Mouse (Mus musculus): ENCODE results near the gene Nkain2. TPM values are rescaled to one million over a fixed set of nuclear protein-coding genes. Genes with fewer than 3 reads are reported as not detected.
A peak's percentile ranks its signal among the peaks of the same experiment; 100 is the strongest.

Nkain2 gene
- total and polyA plus RNA-seq, 3 experiments = 0.16 TPM; not detected in 2

DNA sequence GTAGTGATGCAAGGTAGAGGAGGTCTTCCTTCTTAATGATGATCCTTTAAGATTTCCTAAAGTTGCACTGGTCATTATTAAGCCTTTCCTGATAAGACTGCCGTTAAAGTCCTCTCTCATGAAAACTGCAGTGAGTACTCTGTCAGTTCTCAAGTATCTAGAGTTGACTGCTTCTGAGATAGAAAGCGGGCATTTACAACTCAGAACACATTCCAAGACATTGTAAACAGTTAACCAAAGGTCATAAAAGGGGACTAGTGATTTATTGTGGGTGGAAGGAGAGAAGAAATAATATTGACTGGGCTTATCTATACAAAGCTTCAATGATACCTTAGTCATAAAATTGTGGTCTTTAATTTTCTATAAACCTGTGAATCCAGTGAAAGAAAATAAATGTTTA, 990.8 kb downstream of the Nkain2 start:
- TF ChIP-seq GATA1 (IDR thresholded peaks at IDR 0.05; ENCODE audit: borderline replicate concordance, low read length) (no peak), POLR2AphosphoS5 (IDR thresholded peaks at IDR 0.05; ENCODE audit: insufficient replicate concordance, low read depth, low read length) (no peak), TAL1 (conservative IDR thresholded peaks at IDR 0.05; ENCODE audit: low read depth, low read length) (no peak), GATA2 (IDR thresholded peaks at IDR 0.05; ENCODE audit: borderline replicate concordance, low read depth, low read length) (no peak), CTCF (IDR thresholded peaks at IDR 0.05; ENCODE audit: low read depth, low read length) (no peak)
- DNase-seq (ENCODE audit: low spot score) (no peak), ATAC-seq (ENCODE audit: extremely low read depth, insufficient number of reproducible peaks, low FRiP score, poor library complexity, severe bottlenecking) (no peak)
- Histone ChIP-seq H3K4me1 (ENCODE audit: insufficient read depth, low read depth, low read length) (no peaks in the 10 kb centered on the region), H3K9me3 (replicated peaks) (no peaks in the 10 kb centered on the region), H3K27me3 (ENCODE audit: insufficient read depth, low read length) (no peaks in the 10 kb centered on the region), H3K36me3 (replicated peaks) (no peaks in the 10 kb centered on the region), H3K4me3 (ENCODE audit: low read depth, low read length) (no peak overlapping the region)

DNA sequence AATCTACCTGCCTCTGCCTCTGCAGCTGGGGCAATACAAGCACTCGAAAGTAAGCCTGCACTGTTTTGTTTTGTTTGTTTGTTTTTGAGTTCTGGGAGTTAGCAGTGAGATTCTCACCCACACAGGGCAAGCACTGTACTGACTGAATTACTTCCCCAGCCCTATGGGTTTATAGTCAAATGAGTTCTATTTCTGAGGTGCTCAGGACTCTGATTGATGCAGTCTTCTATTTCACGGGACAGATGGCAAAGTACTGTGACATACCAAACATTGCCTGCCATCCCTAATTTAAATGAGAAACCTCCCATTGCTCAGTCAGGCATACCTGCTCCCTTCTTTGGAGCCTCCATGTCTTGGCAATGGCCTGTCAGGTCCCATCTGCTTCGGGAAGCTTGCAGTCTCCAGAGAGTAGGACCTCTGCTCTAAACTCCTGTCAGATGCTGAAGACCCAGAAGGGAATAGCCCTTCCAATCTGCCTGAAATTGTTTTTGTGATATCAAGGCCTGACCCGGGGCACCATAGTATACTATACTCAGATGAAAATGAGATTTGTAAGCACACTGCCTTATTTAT, 1016.9 kb downstream of the Nkain2 start:
- Histone ChIP-seq H3K36me3 (replicated peaks) (no peaks in the 10 kb centered on the region), H3K9me3 (replicated peaks) (no peaks in the 10 kb centered on the region), H3K27me3 (ENCODE audit: insufficient read depth, low read length) (no peaks in the 10 kb centered on the region), H3K4me1 (ENCODE audit: insufficient read depth, low read depth, low read length) (no peaks in the 10 kb centered on the region), H3K4me3 (ENCODE audit: low read depth, low read length) (no peak overlapping the region)
- DNase-seq (ENCODE audit: low spot score) = no peak
- ATAC-seq (ENCODE audit: extremely low read depth, insufficient number of reproducible peaks, low FRiP score, poor library complexity, severe bottlenecking) = no peak
- TF ChIP-seq TAL1 (conservative IDR thresholded peaks at IDR 0.05; ENCODE audit: low read depth, low read length) = no peak
- no peak for TF ChIP-seq GATA1 (IDR thresholded peaks at IDR 0.05; ENCODE audit: borderline replicate concordance, low read length)
- TF ChIP-seq POLR2AphosphoS5 (IDR thresholded peaks at IDR 0.05; ENCODE audit: insufficient replicate concordance, low read depth, low read length) = no peak
- no peak for TF ChIP-seq GATA2 (IDR thresholded peaks at IDR 0.05; ENCODE audit: borderline replicate concordance, low read depth, low read length)
- no peak for TF ChIP-seq CTCF (IDR thresholded peaks at IDR 0.05; ENCODE audit: low read depth, low read length)

GRCm38 (mm10) chr10:31868275-31868674, 1022.0 kb downstream of the Nkain2 start:
- no peak for TF ChIP-seq GATA1 (IDR thresholded peaks at IDR 0.05; ENCODE audit: borderline replicate concordance, low read length)
- TF ChIP-seq POLR2AphosphoS5 (IDR thresholded peaks at IDR 0.05; ENCODE audit: insufficient replicate concordance, low read depth, low read length) = no peak
- TF ChIP-seq GATA2 (IDR thresholded peaks at IDR 0.05; ENCODE audit: borderline replicate concordance, low read depth, low read length) = no peak
- no peak for TF ChIP-seq TAL1 (conservative IDR thresholded peaks at IDR 0.05; ENCODE audit: low read depth, low read length)
- TF ChIP-seq CTCF (IDR thresholded peaks at IDR 0.05; ENCODE audit: low read depth, low read length) = no peak
- Histone ChIP-seq H3K9me3 (replicated peaks) (no peaks in the 10 kb centered on the region), H3K27me3 (ENCODE audit: insufficient read depth, low read length) (no peaks in the 10 kb centered on the region), H3K36me3 (replicated peaks) (no peaks in the 10 kb centered on the region), H3K4me1 (ENCODE audit: insufficient read depth, low read depth, low read length) (no peaks in the 10 kb centered on the region), H3K4me3 (ENCODE audit: low read depth, low read length) (no peak overlapping the region)
- no peak for DNase-seq (ENCODE audit: low spot score)
- ATAC-seq (ENCODE audit: extremely low read depth, insufficient number of reproducible peaks, low FRiP score, poor library complexity, severe bottlenecking) = no peak

- H3K27me3 ChIP-seq (ENCODE audit: insufficient read depth, low read length) = 0 out of 2 replicates have a peak, but pooled peaks cover 3% of the 10 kb centered on the region
- H3K4me1 ChIP-seq (ENCODE audit: insufficient read depth, low read depth, low read length) = no peaks in the 10 kb centered on the region
- H3K36me3 ChIP-seq (replicated peaks) = no peaks in the 10 kb centered on the region
- peaks cover 4% of the 10 kb centered on the region; the same call in 1 of the 2 replicates for H3K9me3 ChIP-seq (replicated peaks)
- TF ChIP-seq TAL1 (conservative IDR thresholded peaks at IDR 0.05; ENCODE audit: low read depth, low read length) (no peak), GATA2 (IDR thresholded peaks at IDR 0.05; ENCODE audit: borderline replicate concordance, low read depth, low read length) (no peak), POLR2AphosphoS5 (IDR thresholded peaks at IDR 0.05; ENCODE audit: insufficient replicate concordance, low read depth, low read length) (no peak), GATA1 (IDR thresholded peaks at IDR 0.05; ENCODE audit: borderline replicate concordance, low read length) (no peak), CTCF (IDR thresholded peaks at IDR 0.05; ENCODE audit: low read depth, low read length) (no peak)
- ATAC-seq (ENCODE audit: extremely low read depth, insufficient number of reproducible peaks, low FRiP score, poor library complexity, severe bottlenecking) (no peak), DNase-seq (ENCODE audit: low spot score) (no peak)
- no peak overlapping the region for H3K4me3 ChIP-seq (ENCODE audit: low read depth, low read length)
Observed at GRCm38 (mm10) chr10:31827041-31827440, 1063.2 kb downstream of the Nkain2 start.

DNA sequence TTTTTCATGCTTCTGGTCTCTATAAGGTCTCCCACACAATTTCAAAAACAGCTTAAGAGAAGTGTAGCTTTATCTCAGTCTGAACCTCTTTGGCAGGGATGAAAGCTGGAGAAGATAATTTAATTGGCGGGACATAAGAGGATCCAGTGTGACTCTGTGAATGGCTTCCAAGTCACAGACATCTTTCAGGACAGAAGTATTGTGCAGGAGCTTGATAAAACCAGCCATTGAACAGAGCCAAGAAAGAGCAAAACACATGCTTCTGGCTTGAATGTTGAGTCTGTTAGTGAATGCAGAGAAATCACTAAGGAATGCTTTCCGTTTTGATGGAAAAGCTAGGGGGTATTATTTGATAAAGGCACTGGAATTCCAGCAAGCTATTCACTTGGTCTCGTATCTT, 1077.7 kb downstream of the Nkain2 start:
- H3K27me3 ChIP-seq (ENCODE audit: insufficient read depth, low read length) = no peaks in the 10 kb centered on the region
- H3K4me3 ChIP-seq (ENCODE audit: low read depth, low read length) = no peak overlapping the region
- no peak for TF ChIP-seq POLR2AphosphoS5 (IDR thresholded peaks at IDR 0.05; ENCODE audit: insufficient replicate concordance, low read depth, low read length)
- TF ChIP-seq TAL1 (conservative IDR thresholded peaks at IDR 0.05; ENCODE audit: low read depth, low read length) = no peak
- no peak for TF ChIP-seq GATA1 (IDR thresholded peaks at IDR 0.05; ENCODE audit: borderline replicate concordance, low read length)
- no peak for TF ChIP-seq CTCF (IDR thresholded peaks at IDR 0.05; ENCODE audit: low read depth, low read length)
- no peak for TF ChIP-seq GATA2 (IDR thresholded peaks at IDR 0.05; ENCODE audit: borderline replicate concordance, low read depth, low read length)
- no peaks in the 10 kb centered on the region for H3K9me3 ChIP-seq (replicated peaks)
- no peaks in the 10 kb centered on the region for H3K36me3 ChIP-seq (replicated peaks)
- no peak for ATAC-seq (ENCODE audit: extremely low read depth, insufficient number of reproducible peaks, low FRiP score, poor library complexity, severe bottlenecking)
- no peaks in the 10 kb centered on the region for H3K4me1 ChIP-seq (ENCODE audit: insufficient read depth, low read depth, low read length)
- no peak for DNase-seq (ENCODE audit: low spot score)

GRCm38 (mm10) chr10:31742443-31743057, 1147.7 kb downstream of the Nkain2 start:
- Histone ChIP-seq H3K9me3 (replicated peaks) (no peaks in the 10 kb centered on the region), H3K4me3 (ENCODE audit: low read depth, low read length) (no peak overlapping the region), H3K27me3 (ENCODE audit: insufficient read depth, low read length) (no peaks in the 10 kb centered on the region), H3K36me3 (replicated peaks) (no peaks in the 10 kb centered on the region), H3K4me1 (ENCODE audit: insufficient read depth, low read depth, low read length) (no peaks in the 10 kb centered on the region)
- DNase-seq (ENCODE audit: low spot score) = peak; percentile 0
- peak; percentile 34; the same call in 1 of the 2 replicates for ATAC-seq (ENCODE audit: extremely low read depth, insufficient number of reproducible peaks, low FRiP score, poor library complexity, severe bottlenecking)
- peak; percentile 69 for TF ChIP-seq CTCF (IDR thresholded peaks at IDR 0.05; ENCODE audit: low read depth, low read length)
- no peak for TF ChIP-seq GATA2 (IDR thresholded peaks at IDR 0.05; ENCODE audit: borderline replicate concordance, low read depth, low read length)

All from G1E (cell line).